Mouse (Mus musculus) fibroblast of lung, adult 2 months (primary cell): Measurements from ENCODE around the gene Mllt1.
"Not testable (repeated sequence)": the region's sequence is repeated elsewhere in the genome, so short reads cannot be mapped to it uniquely, and the experiment has no call there.

Source experiments
- DNase-seq: peaks from one replicate; pipeline ENCODE4 v3.0.0-alpha.2; 2011; ENCODE audit warnings: low read depth

Mllt1 gene

DNA sequence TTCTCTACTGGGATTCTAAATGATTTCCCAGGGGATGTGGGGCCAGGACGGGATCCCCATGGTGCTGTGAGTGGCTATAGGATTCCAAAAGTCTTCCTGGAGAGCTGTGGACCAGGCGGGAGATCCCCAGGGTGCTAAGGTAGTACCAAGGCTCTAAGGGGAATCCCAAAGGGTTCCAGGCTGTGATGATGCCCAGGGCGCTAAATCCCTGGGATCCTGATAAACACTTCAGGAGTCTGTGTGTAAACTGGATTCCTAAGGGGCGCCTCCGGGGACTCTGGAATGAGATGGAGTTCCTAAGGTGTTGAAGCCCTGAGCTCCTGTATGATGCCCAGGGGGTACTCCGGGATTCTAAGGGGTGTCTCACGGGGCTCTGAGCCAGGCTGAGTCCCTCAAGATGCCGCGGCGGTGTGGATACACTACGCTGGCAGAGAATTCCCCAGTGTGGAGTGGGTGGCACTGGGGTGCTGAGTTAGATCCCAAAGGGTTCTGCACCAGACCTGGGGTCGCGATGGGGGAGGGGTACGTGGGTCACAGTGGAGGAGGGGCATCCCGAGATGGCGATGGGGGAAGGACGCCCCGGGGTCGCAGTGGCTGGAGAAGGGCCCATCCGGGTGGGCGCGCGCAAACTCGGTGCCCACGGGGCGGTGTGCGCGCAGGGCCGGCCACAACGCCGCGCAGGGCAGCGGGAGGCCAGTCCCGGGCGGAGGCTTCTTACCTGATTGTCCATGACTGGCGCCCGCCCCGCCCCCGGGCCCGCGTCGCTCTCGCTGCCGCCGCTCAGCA lies 477 bp downstream of the Mllt1 start:
- no peak for DNase-seq

DNA sequence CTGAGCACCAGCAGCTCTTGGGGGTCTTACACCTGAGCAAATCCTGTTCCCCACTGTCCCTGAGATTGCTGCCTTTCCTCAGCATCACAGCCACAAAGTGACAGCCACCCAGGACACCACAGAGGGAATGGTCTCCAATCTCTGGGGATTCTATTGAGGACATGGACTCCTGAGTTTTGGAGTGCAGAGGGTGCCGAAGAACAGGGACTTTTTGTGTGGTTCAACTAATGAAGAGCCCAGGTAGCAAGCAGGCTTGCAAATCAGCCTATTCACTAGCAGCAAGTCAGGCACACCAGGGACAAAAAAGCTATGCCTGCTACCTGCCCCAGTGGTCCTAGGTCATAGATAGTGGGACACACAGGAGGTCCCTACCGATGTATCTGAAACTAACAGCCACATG lies 1.8 kb downstream of the Mllt1 start:
- no peak for DNase-seq

DNA sequence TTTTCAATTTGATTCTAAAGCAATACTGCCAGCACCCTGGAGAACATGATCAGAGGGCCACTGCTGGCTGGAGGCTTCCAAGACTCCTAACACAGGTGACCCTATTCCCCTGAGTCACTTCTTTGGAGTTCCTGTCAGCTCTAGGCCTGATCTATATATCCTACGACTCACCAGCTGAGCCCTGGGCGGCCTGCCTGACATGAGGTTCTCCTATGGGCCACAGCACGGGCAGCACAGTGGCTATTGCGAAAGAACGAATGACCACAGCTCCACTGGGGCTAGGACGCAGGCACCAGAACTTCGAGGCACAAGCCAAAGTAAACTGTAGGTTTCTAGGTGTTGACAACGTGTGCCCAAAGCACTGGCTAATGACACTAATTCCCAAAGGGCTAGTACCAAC lies 5.2 kb downstream of the Mllt1 start:
- DNase-seq: peak; percentile 15

DNA sequence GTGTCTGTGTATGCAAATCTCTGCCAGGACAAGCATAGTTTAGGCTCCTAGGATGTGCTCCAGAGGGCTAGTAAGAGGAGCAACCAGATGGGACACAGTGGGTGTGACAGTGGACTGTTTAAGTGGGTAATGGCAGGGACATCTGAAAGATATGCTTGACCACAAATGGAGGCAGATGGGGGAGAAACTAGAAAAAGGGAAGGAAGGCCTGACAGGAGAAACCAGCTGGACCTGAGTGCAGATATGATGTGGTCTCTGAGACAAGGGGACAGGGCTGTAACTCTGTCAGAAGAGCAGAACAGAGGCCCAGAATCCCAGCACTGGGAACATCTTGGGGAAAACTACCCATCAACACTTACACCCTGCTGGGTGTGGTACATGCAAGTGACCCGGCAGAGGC lies 5.7 kb downstream of the Mllt1 start:
- no peak for DNase-seq

DNA sequence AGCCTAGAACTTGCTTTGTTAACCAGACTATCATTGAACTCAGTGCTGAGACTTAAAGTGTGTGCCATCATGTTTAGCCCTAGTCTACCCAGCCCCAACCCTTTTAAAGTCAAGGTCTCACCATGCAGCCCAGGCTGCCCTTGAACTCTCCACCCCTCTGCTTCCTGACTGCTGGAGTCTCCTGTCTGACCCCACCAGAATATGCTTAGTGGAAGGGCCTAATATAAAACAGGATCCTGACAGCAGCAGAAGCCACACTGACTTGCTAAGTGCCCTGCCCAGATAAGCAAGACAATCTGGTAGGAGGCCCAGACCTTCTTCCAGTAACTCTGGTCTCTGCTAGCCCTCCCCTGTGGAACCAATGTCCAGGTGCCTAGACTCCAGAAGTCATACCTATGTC lies 6.1 kb downstream of the Mllt1 start:
- no peak for DNase-seq

DNA sequence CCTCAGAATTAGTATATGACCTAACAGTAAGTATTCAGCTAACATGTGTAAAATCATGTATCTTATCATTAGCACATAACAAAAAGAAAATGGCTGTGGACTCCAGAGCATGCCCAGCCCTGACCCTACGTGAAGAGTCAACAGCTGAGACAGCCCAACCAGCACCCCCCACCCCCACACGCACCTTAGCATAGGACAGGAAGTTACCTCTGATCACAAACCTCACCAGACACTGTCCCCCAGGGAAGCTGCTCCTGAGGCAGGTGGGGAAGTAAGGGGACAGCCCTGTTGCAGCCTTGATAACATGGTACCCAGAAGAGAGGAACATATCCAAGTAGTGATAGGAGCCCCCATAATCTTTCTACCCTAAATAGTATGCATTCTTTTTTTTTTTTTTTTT lies 9.2 kb downstream of the Mllt1 start:
- DNase-seq: no peak

DNA sequence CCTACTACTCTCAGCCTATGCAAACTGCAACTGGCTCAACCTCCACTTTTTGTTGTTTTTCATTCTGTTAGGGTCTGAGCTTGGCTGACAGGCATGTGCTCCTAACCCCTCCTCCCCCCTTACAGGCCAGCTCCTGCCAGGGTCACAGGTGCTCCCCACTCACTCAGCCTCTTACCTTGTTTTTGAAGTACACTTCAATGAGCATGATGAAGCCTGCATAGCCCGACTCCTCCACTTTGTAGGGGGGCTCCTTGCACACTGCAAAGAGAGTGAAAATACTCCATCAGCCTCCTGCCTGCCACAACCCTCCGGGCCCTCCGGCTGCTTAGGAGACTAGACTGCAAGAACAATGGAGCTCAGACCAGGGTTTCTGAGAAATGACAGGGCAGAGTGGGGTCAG lies 15.5 kb downstream of the Mllt1 start:
- DNase-seq: no peak

DNA sequence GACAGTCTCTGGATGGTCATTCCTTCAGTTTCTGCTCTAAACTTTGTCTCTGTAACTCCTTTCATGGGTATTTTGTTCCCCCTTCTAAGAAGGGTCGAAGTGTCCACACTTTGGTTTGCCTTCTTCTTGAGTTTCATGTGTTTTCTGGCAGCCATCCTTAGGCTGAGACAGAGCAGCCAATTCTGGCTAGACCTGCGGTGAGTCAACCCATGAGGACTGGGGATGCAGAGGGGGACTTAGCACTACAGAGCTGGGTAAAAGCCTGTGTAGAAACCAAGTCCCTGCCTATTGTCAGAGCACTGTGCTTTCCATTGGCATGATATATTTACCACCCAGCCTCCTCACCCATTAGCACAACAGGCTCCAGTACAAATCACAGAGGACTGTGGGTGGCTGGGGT lies 18.0 kb downstream of the Mllt1 start:
- peak; percentile 60 for DNase-seq

DNA sequence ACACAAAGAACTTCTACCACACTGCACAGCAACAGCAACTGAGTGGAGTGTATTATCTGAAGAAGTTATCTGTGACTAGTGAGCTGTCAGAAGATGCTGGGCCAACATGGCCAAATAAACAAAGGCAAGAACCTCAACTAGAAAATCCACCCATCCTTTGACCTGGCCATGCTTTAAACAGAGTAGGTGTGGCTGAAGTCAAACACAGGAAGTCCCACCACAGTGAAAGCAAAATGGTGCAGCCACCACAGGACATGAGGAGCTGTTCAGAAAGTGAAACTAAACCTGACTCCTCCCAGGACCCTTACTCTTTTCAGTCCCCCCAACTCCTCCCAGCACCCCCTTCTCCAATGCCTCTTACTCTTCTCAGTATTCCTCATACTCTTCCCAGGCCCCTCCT lies 21.8 kb downstream of the Mllt1 start:
- no peak for DNase-seq

DNA sequence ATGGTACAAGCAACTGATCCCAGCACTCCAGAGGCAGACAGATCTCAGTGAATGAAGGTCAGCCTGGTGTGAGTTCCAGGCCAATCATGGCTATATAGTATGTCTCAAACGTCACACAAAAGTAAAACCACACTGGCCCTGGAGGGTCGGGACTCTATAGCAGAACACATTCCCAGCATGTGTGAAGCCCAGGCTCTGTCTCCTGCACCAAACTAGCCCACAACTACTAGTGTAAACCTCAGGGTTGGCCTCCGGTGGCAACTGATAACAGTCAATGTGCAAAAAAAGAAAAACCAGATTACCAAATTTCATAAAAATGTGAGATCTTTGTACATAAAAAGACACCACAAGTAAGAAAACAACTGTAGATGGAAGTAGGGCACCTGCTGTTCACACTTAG lies 22.2 kb downstream of the Mllt1 start:
- DNase-seq: no peak

DNA sequence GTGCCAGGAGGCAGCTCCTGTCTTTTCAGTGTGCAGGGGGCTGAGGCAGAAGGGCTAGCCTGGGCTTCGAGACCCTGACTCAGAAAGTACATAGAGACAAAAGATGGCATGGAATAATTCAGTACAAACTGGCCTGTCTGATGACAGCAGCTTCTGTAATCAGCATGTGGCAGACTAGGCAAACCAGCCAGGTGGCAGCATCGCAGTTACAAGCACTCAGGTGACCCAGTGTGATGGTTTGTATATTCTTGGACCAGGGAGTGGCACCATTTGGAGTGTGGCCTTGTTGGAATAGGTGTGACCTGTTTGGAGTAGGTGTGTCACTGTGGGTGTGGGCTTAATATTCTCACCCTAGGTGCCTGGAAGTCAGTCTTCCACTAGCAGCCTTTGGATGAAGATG lies 25.5 kb downstream of the Mllt1 start:
- not testable (repeated sequence) for DNase-seq

DNA sequence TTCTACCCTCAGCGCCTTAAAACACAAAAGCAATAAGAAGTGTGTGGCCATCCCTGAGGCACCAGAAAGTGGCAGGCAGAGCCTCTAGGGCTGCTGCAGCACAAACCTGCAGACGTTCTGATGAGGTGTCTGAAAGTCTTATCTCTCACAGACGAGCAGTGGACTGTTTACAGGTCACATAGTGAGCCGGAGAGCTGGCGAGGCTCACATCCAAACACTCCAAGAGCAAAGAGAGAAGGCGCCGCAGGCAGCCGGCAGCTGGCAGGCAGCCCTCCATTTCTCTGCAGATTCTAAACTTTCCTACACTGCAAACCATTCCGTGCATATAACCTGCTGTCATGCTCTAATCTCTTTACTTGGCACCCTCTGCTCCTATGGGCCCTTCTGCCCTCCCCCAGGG lies 27.3 kb downstream of the Mllt1 start:
- no peak for DNase-seq

DNA sequence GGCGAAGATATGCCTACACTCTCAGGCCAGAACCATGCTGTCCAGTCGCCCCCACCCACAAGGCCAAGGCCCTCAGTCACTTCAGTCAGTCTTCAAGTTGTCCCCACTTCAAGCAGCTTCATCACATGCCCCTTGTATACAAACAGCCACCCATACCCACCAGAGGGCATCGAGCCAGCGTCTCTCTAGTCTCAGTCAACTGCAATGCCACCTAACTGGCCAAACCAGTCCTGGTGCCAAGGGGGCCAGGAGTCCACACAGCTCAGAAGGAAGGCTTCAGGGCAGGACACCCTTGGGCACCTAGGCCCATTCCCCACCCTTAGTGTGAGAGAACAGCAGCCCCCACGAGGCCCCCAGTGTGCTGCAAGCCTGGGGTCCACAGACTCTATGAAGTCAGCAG lies 28.1 kb downstream of the Mllt1 start:
- DNase-seq: no peak

DNA sequence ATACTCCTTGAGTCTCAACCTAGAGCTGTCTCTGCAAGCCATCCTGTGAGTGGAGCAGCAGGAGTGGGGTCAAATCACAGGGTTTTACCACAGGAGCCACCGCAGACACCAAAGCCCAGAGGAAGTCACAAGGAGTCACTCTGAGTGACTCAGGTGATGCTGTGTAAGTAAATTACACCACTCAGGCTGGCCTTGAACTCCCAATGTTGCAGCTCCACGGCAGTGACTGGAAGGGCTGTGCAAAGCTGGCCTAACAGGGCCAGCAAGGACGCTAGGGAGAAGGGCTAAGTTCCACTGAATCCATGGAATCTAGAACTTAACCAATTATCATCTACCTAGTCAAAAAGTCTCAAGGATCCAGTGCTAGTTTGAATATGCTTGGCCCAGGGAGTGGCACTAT lies 29.0 kb downstream of the Mllt1 start:
- DNase-seq: no peak

DNA sequence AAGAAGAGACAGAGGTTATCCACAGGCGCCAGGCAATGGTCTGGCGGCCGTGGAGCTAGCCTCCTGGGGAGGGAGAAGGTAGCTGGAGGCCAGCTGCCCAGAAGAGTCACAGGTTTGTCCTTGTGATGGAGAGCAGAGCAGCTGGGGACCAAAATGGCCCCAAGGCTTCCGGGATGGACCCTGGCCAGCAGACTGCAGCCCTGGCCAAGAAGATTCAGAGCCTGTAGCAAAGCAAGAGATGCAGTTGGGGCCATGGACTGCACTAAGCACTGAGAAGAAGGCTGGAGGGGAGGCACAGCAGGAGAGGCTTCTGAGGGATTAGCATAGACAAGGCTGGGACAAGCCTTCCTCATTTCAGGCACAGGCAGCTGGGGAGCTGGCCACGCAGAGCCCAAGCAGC lies 32.5 kb downstream of the Mllt1 start:
- DNase-seq: no peak

DNA sequence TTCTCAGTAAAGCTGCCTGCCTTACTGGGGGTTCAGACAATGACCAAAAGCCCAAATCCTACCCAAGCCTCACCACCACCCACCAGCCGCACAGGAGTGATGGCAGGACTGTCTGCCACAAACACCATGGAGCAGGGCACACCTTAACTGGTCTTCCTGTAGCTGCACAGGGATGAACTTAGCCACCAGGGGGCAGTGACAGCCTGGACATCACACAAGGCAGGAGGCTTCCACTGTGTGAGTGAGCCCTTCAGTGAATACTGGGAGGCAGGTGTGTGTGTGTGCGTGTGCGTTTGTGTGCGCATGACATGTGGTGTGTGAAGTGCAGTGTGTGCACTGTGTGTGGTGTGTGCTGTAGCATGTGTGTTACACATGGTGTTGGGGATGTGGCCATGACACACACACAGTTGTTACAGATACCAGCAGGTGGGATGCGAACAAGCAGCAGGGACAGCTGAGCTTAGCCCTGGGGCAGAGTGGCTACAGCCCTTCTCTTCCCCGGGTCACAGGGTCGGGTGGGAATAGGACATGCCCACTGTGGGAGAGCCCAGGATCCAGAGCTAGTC lies 37.5 kb downstream of the Mllt1 start:
- peak; percentile 37 for DNase-seq

DNA sequence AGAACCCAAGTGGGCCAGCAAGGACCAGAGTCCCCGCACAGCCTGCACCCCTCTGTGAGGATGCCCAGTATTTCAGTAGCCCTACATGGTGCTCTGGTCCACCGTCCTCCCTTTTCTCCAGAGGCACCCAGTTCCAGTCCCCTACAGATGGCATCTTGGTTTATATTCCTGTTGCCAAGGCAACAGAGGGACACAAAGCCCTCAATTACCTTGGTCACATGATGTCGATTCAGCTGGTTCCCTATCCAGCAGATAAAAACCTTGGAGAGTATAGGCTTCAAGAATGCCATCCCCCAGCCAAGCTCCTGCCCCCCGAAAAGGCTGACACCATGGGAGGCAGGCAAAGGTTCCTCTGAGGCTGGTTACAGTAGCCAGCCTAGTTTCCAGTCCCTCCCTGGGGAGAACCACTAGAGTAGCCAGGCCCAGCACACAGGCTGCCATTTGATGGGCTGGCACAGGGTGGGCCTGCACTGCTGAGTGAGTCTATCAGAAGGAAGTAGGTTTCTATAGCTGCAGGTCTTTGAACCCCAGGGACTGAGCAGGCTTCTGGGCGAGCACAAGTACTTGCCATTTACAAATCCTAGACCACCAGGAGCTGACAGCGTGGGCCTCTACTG lies 38.6 kb downstream of the Mllt1 start:
- no peak for DNase-seq

DNA sequence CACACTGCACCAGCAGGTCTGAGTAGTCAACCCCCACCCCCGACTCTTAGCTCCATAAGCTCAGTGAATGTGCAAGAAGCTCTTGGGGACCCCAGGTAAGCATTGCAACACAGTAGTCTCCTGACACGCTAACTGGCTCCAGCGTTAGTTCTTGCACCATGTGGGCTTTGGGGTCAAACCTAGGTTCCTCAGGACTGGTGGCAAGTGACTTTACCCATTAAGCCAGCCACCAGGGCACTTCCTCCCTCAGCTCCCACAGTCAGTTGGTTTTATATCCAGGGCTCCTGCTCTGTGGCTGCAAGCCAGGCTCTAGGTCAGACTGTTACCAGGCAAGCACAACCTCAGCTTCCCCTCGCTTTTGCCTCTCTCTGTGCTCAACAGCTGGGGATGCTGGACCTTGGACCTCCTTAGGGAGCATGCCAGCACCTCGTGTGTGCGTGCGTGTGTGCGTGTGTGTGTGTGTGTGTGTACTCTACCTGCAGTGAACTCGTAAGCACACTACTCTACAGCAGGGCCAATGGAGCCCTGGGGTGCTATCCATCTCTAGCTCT lies 39.8 kb downstream of the Mllt1 start:
- no peak for DNase-seq

DNA sequence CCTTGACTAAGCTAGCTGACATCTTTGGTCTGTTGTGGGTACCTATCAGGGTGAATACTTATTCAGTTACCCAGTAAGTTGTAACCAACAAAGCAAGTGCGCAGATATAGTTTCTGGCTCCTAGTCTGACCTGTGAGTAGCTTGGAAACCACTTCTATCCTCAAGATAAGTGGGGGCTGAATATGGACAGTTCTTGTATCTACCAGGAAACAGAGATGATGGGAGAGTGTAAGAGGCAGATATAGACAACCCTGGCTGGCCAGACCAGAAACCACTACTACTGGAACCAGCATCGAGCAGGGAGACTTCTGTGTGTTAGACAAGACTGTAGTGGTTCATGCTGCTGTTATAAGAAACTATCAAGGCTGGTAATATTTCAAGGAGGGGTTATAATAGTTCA lies 45.2 kb downstream of the Mllt1 start:
- DNase-seq: no peak

DNA sequence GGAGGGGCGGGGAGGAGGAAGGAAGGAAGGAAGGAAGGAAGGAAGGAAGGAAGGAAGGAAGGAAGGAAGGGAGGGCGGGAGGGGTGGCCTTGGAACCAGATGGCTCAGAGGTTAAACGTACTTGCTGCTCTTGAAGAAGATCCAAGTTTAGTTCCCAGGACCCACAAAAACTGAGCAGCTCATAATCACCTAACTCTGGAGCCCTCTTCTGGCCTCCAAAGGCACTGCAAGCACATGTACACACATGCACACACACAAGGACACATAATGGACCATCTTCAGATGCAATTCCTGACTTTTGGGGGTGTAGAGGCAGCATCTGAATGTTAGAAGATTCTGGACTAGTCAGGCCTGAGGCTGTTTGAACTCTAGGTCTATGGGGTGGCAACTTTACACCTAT lies 47.2 kb downstream of the Mllt1 start:
- no peak for DNase-seq

DNA sequence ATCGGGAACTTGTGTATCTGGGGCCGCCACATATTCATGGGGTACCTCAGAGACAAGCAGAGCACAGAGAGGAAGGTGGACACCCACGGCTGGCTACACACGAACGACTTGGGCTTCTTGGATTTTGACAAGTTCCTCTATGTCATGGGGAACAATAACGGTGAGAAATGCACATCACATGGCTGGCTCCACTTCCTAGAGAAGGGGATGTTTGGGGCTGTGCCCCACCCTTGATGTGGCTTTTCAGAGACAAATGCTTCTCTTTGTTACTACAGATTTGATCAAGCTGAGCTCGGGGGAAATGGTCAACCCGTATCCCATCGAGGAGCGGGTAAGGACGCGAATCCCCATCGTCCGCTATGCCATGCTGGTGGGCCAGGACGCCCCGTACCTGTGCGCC lies 50.4 kb downstream of the Mllt1 start:
- DNase-seq: no peak

DNA sequence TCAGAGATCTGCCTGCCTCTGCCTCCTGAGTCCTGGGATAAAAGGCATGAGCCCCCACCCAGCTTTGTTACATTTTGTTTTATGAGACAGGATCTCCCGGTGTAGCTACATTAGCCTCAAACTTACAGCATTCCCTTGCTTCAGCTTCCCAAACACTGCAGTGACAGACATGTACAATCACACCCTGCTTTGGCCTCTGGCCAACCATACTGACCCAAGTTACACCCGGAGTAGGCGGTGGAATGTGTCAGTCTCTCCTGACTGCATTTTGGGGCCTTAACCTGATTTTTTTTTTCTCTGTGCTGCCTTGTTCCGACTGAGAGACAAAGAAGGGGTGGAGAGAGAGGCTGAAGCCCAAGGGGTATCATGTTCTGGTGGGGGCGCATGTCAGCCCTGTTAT lies 50.9 kb downstream of the Mllt1 start:
- no peak for DNase-seq

DNA sequence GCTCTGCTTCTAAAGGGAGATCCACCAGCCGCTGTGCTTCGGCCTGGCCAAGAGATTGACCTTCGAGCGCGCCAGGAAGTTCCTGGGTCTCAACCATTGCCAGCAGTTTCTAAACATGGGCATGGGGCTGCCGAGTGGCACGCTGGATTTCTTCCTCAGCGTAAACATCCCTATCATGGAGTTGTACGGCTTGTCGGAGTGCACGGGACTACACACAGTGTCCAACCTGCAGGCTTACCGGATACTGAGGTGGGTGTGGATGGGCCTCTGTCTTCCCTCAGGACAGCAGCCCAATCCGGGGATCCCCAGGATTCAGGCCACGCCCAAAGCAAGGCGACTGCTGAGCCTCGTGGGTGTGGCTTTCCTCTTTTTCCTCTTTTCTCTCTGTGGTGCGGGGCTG lies 51.6 kb downstream of the Mllt1 start:
- no peak for DNase-seq

DNA sequence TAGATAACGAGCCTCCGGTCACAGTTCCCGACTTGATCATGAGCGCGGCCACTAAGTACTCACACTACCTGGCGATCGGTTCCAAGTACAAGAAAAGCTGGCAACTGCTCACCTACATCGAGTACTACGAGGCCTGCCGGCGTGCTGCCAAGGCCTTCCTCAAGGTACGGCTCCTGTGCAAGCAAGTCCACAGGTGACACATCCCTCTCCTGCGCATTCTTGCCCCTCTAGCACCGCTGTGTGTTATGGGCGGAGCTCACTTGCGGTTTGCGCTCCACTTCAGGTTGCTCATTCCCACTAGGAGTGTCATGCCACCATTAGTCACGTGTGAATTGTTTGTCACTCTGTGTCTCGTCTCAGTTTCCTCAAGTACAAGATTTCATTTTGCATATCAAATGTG lies 57.8 kb downstream of the Mllt1 start:
- DNase-seq: no peak
